Mouse (Mus musculus): ENCODE measurements at regions not wholly inside any gene's neighbourhood (a gene's known extent, or its start where the extent isn't known, plus 50 kb on each side); places are given as distances from the start of the nearest gene placed in this dataset.

- TF ChIP-seq TCF12 (IDR thresholded peaks at IDR 0.05; ENCODE audit: insufficient read depth, poor library complexity, severe bottlenecking): no peak
- no peak for TF ChIP-seq POLR2A (IDR thresholded peaks at IDR 0.05; ENCODE audit: insufficient read length, low read depth)
- no peak for TF ChIP-seq POLR2AphosphoS2 (IDR thresholded peaks at IDR 0.05; ENCODE audit: insufficient read length, low read depth)
- no peak for TF ChIP-seq MYOG (IDR thresholded peaks at IDR 0.05; ENCODE audit: control insufficient read depth in 1 of 3, insufficient read depth in 1 of 3, insufficient read length in 2 of 3, low read depth in 2 of 3)
- no peak for TF ChIP-seq SRF (IDR thresholded peaks at IDR 0.05; ENCODE audit: control insufficient read depth, insufficient read length, low read depth)
- TF ChIP-seq E2F4 (IDR thresholded peaks at IDR 0.05; ENCODE audit: insufficient read depth): no peak
- TF ChIP-seq MAX (IDR thresholded peaks at IDR 0.05; ENCODE audit: low read depth): no peak
Observed at GRCm38 (mm10) chr13:12906151-12906550, 99.0 kb downstream of the Prl2c2 start.
